Mouse (Mus musculus): ENCODE data around the gene Mlh3.
"Not testable (repeated sequence)": the region's sequence is repeated elsewhere in the genome, so short reads cannot be mapped to it uniquely, and the experiment has no call there.

The Mlh3 gene

GRCm38 (mm10) chr12:85270319-85270718, at the start of gene Mlh3:
Gene Mlh3 (minus strand): TSS chr12:85270599.
- peak; percentile 60 for DNase-seq (ENCODE audit: low read depth, low spot score)

DNA sequence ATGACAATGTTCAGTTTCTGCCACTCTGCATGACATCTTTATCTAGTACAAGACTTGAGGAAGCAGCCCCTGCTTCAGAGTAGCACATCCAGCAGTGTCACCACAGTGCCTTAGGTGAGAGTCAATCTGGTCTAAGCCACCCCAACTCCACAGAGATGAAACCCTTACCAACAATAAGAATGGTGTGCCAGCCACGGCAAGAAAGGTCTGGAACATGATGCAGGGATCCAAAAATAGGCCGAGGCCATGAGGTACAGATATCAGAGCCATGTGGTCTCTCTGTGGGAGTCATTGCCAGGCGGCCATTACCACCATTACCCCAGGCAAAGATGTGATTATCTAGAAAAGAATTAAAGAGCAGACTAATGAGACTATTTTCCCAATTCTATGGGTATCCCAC, 38.3 kb upstream of the Mlh3 start:
- no peak for DNase-seq (ENCODE audit: low read depth, low spot score)

- peak; percentile 69 for DNase-seq (ENCODE audit: low read depth, low spot score)
Measured at GRCm38 (mm10) chr12:85305247-85305892, 35.0 kb upstream of the Mlh3 start.

- no peak for DNase-seq (ENCODE audit: low read depth, low spot score)
Measured at GRCm38 (mm10) chr12:85304725-85305124, 34.3 kb upstream of the Mlh3 start.

GRCm38 (mm10) chr12:85303256-85303655, 32.9 kb upstream of the Mlh3 start:
- no peak for DNase-seq (ENCODE audit: low read depth, low spot score)

GRCm38 (mm10) chr12:85298835-85299180, 28.4 kb upstream of the Mlh3 start:
- no peak for DNase-seq (ENCODE audit: low read depth, low spot score)

- no peak for DNase-seq (ENCODE audit: low read depth, low spot score)
Measured at GRCm38 (mm10) chr12:85298127-85298834, 27.9 kb upstream of the Mlh3 start.

DNA sequence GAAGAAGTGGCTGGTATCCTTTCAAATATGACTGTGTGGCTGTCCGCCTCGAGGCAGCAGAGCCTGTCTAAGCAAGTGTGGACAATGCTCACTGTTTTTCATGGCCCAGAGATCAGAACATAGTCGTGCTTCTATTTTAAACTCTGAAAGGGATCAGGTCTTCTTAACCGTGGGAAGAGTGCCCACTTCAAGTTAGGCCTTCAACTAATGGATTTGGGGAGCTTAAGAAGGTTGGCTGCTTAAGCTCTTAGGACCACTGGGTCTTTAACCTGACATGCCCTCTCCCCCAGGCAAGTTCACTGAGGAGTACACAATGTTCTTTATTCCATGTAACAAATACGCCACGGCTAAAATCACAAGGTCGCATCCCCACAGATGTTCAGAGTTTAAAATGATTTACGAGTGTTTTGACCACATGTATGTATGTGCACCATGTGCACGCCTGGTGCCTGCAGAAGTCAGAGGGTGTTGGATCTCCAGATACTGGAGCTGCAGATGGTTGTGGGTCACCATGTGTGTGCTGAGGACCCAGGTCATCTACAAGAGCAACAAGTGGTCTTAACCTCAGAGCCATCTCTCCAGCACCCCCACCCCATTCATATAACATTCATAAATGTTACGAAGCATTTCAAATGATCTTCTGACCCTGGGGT, 27.1 kb upstream of the Mlh3 start:
- DNase-seq (ENCODE audit: low read depth, low spot score), result no peak

- DNase-seq (ENCODE audit: low read depth, low spot score), result no peak
Measured at GRCm38 (mm10) chr12:85296915-85297314, 26.5 kb upstream of the Mlh3 start.

- no peak for DNase-seq (ENCODE audit: low read depth, low spot score)
Measured at GRCm38 (mm10) chr12:85295506-85295905, 25.1 kb upstream of the Mlh3 start.

GRCm38 (mm10) chr12:85292906-85293305, 22.5 kb upstream of the Mlh3 start:
- DNase-seq (ENCODE audit: low read depth, low spot score), result no peak

GRCm38 (mm10) chr12:85292288-85292687, 21.9 kb upstream of the Mlh3 start:
- DNase-seq (ENCODE audit: low read depth, low spot score), result no peak

DNA sequence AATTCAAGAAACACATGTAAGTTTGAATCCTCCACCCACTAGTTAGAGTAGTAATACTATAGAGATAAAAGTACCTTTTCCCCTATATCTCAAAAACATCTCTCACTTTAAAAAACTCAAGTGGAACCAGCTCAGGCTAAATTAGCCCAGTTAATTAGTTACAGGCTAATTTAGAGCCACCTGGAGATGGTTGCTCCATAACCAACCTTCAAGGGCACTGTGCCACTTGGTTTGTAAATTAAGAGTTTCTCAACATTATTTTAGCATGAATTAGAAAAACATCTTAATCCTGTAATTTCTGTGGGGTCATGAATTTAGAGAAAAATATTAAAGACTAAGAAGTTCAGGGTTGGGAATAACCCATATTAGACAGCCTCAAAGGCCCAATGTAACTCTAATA, 21.1 kb upstream of the Mlh3 start:
- DNase-seq (ENCODE audit: low read depth, low spot score), result no peak

GRCm38 (mm10) chr12:85290633-85291032, 20.2 kb upstream of the Mlh3 start:
- no peak for DNase-seq (ENCODE audit: low read depth, low spot score)

GRCm38 (mm10) chr12:85289157-85290000, 19.0 kb upstream of the Mlh3 start:
- no peak for DNase-seq (ENCODE audit: low read depth, low spot score)

DNA sequence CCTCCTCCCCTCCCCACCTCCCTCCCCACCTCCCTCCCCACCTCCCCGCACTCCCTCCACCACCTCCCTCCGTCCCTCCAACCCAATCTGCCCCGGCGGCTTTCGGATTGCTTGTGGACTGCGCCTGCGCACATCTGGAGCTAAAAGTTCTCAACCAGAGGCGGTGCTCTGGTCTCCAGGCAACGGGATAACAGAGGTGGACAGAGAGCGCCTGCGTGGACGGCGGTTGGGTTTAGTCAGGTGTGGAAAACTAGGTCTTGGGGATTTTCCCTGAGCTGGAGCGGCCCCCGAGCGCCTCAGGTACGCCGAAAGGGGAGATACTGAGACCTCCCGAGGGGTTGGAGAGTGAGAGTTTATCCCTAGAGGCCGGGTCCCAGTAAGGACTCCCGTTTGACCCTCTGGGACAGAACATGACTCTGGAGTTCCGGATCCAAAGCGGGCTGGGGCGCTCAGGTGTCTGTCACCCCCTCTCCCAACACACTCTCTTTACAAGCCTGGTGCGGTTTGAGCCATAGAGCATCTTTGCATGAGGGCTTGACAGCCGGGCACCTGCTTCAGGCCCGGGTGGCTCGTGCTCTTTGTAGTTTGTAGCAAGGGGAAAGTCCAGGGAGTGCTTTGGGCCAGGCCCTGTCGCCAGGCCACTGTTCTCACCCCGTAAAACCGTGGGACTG, 18.2 kb upstream of the Mlh3 start, which contains the start of gene Zc2hc1c:
Zc2hc1c (plus strand) TSS at position 106 of the 671 bp plus-strand sequence.
- peak; percentile 56 for DNase-seq (ENCODE audit: low read depth, low spot score)

GRCm38 (mm10) chr12:85287809-85288485, 17.5 kb upstream of the Mlh3 start, which contains the start of gene Acyp1:
Gene Acyp1 (minus strand): TSS chr12:85288438.
- no peak for DNase-seq (ENCODE audit: low read depth, low spot score)

GRCm38 (mm10) chr12:85286941-85287340, 16.5 kb upstream of the Mlh3 start:
- DNase-seq (ENCODE audit: low read depth, low spot score), result no peak

- DNase-seq (ENCODE audit: low read depth, low spot score), result no peak
Measured at GRCm38 (mm10) chr12:85284996-85285395, 14.6 kb upstream of the Mlh3 start.

DNA sequence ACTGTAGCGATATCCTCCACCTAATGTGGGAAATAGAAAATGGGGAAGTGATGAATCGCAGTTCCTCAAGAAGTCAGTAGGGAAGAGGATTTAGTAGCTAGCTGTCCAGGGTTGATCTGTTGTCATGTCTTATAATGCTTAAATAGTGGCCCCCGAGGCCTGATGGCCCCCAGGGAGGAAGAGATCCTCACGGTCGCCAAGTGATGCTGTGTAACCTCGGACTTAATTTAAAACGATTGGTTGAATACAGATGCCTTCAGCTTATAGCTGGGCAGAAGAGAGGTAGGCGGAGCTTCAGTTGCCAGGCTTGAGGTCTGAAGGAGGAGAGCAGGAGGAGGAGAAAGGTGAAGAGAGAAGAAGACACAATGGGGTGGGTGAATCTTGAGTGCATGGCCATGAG, 13.9 kb upstream of the Mlh3 start:
- no peak for DNase-seq (ENCODE audit: low read depth, low spot score)

GRCm38 (mm10) chr12:85281756-85282155, 11.4 kb upstream of the Mlh3 start:
- DNase-seq (ENCODE audit: low read depth, low spot score), result not testable (repeated sequence)

Data from c-Kit-negative CD71-positive TER-119-positive erythroid progenitor cells, embryonic 14.5 days (primary cell).